Mouse (Mus musculus): ENCODE data around the gene Stk10.
A peak's percentile ranks its signal among the peaks of the same experiment; 100 is the strongest.
"Not testable (repeated sequence)": the region's sequence is repeated elsewhere in the genome, so short reads cannot be mapped to it uniquely, and the experiment has no call there.

Stk10 gene

GRCm38 (mm10) chr11:32601528-32602323, 68.6 kb downstream of the Stk10 start:
- no peak for DNase-seq (ENCODE audit: low spot score)

GRCm38 (mm10) chr11:32604663-32605062, 71.6 kb downstream of the Stk10 start:
- DNase-seq (ENCODE audit: low spot score): no peak

- no peak for DNase-seq (ENCODE audit: low spot score)
These were observed 72.2 kb downstream of the Stk10 start for GRCm38 (mm10) chr11:32605131-32605860.

- DNase-seq (ENCODE audit: low spot score): no peak
These were observed 72.8 kb downstream of the Stk10 start for GRCm38 (mm10) chr11:32605907-32606306.

- DNase-seq (ENCODE audit: low spot score): no peak
These were observed 74.2 kb downstream of the Stk10 start for GRCm38 (mm10) chr11:32607319-32607718.

GRCm38 (mm10) chr11:32610616-32611015, 77.5 kb downstream of the Stk10 start:
- no peak for DNase-seq (ENCODE audit: low spot score)

- DNase-seq (ENCODE audit: low spot score): no peak
These were observed 79.2 kb downstream of the Stk10 start for GRCm38 (mm10) chr11:32612304-32612703.

GRCm38 (mm10) chr11:32614463-32614862, 81.4 kb downstream of the Stk10 start:
- DNase-seq (ENCODE audit: low spot score): no peak

GRCm38 (mm10) chr11:32615561-32615960, 82.5 kb downstream of the Stk10 start:
- DNase-seq (ENCODE audit: low spot score): no peak

- no peak for DNase-seq (ENCODE audit: low spot score)
These were observed 83.0 kb downstream of the Stk10 start for GRCm38 (mm10) chr11:32616091-32616490.

- no peak for DNase-seq (ENCODE audit: low spot score)
These were observed 84.9 kb downstream of the Stk10 start for GRCm38 (mm10) chr11:32618036-32618435.

- not testable (repeated sequence) for DNase-seq (ENCODE audit: low spot score)
These were observed 85.5 kb downstream of the Stk10 start for GRCm38 (mm10) chr11:32618641-32619040.

- no peak for DNase-seq (ENCODE audit: low spot score)
These were observed 86.2 kb downstream of the Stk10 start for GRCm38 (mm10) chr11:32619257-32619816.

- no peak for DNase-seq (ENCODE audit: low spot score)
These were observed 86.9 kb downstream of the Stk10 start for GRCm38 (mm10) chr11:32619866-32620456.

- DNase-seq (ENCODE audit: low spot score): no peak
These were observed 88.8 kb downstream of the Stk10 start for GRCm38 (mm10) chr11:32621831-32622478.

GRCm38 (mm10) chr11:32622479-32623190, 89.5 kb downstream of the Stk10 start:
- DNase-seq (ENCODE audit: low spot score): no peak

- no peak for DNase-seq (ENCODE audit: low spot score)
These were observed 90.1 kb downstream of the Stk10 start for GRCm38 (mm10) chr11:32623236-32623635.

- no peak for DNase-seq (ENCODE audit: low spot score)
These were observed 90.8 kb downstream of the Stk10 start for GRCm38 (mm10) chr11:32623912-32624311.

GRCm38 (mm10) chr11:32625677-32626076, 92.6 kb downstream of the Stk10 start:
- peak; percentile 34 for DNase-seq (ENCODE audit: low spot score)

- no peak for DNase-seq (ENCODE audit: low spot score)
These were observed 93.0 kb downstream of the Stk10 start for GRCm38 (mm10) chr11:32626079-32626478.

GRCm38 (mm10) chr11:32627900-32628299, 94.8 kb downstream of the Stk10 start:
- DNase-seq (ENCODE audit: low spot score): no peak

Data from c-Kit-positive CD71-positive TER-119-positive erythroid progenitor cells, embryonic 14.5 days (primary cell).